Mouse (Mus musculus) 3T3-L1 (cell line): ENCODE results near the gene Usp45.

Source experiments
- DNase-seq: peaks from one replicate; pipeline ENCODE4 v3.0.0-alpha.2; 2015; ENCODE audit warnings: low read depth, low spot score

The Usp45 gene

DNA sequence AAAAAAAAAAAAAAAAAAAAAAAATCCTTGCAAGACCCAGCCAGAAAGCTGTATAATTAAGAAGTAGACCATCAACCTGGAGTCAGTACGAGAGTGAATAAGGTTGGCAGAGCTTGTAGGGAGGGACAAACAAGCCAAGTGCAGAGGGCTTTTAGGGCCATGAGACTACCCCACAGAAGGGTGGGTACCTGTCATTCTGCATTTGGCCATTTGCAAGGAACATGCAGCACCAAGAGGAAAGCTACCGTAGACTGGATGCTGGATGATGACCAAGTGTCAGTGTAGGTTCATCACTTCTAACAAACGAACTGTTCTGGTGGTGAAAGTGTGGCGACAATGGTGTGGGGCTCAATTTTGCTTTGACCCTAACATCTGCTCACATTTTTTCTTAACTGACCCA, 22.9 kb downstream of the Usp45 start:
- DNase-seq, result no peak

GRCm38 (mm10) chr4:21793631-21794030, 26.7 kb downstream of the Usp45 start:
- no peak for DNase-seq

- DNase-seq, result no peak
Measured at GRCm38 (mm10) chr4:21801013-21801412, 34.1 kb downstream of the Usp45 start.

DNA sequence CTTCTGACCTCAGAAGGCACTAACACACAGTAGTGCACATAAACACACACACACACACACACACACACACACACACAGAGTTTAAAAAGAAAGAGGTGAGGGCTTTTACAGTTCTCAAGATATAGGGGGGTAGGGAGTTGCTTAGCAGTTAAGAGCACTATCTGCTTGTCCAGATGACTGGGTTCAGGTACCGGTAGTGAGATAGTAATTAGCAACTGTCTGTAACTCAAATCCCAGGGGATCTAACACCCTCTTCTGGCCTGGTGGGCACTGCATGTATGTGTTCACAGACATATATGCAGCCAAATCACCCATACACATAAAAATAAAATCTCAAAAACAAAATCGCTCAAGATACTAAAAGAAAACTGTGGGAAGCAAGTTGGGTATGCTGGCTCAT, 34.7 kb downstream of the Usp45 start:
- no peak for DNase-seq

DNA sequence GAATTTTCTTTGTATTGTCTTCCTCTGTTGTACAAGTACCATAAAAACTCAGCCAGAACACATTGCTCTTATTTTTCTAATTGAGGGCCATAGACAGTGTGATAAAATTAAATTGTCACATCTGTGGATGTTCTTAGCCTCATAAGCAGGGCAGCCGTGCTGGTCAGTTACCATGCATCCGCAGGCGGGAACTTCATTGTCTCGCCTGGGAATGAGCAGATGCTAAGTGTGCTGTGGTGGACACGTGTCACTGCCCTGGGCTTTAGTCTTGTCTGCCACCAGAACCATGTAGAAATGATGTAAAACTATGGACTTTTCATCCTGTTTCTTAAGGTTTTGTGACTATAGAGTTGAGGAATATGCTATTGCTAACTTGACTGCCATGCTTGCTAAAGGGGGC, 40.2 kb downstream of the Usp45 start:
- no peak for DNase-seq

DNA sequence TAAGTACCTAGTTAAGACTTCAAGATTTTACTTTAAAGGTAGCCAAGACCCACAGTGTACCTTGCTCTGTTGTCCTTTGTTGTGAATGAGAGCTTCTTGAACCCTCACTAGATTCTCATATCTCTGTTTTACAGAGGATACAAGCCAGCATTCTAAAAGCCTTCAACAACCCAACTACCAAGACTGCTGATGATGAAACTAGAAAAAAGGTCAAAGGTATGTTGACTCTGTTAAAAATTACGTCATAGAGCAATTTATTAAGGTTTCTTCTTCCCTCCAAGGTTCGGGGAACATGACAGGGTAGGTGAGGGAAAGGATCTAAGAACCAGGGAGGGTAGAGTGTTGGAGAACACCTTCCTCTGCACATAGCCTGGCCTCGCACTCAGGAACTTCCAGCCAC, 43.7 kb downstream of the Usp45 start:
- no peak for DNase-seq

DNA sequence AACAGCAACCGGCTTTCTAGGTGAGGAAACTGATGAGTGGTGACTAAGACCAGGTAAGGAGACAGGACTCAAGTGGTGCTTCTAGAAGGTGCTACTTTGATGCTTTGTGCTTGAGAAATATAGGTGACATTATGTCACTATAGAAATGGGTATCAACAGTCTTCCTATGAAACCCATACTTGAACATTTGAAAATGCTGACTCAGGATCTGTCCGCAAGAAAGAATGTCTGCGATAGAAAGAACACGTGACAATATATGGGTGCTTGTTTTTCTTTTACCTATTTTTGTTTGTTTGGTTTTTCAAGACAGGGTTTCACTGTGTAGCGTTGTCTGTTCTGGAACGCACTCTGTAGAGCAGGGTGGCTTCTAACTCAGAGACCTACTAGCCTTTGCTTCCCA, 45.7 kb downstream of the Usp45 start:
- DNase-seq, result no peak

DNA sequence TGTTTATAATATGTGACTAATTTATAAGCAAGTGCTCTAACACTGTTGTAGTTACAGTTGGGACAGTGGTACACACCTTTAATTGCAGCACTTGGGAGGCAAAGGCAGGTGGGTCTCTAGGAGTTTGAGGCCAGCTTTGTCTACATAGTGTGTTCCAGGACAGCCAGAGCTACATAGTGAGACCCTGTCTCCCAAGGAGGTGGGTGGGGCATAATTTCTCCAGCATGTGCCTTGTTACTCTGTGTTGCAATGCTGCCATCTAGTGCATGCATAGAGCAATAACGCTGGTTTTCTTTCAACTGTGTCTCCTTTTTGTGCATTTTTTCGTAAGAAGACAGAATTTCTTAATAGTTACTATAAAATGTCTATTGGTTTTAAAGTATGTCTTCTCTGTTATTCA, 47.1 kb downstream of the Usp45 start:
- DNase-seq, result peak; percentile 75

GRCm38 (mm10) chr4:21826616-21827015, 59.7 kb downstream of the Usp45 start:
- no peak for DNase-seq

- DNase-seq, result no peak
Measured at GRCm38 (mm10) chr4:21832844-21833243, 65.9 kb downstream of the Usp45 start.

- DNase-seq, result peak; percentile 99
Measured at GRCm38 (mm10) chr4:21847481-21848286, 80.7 kb downstream of the Usp45 start, which contains the start of gene Pnisr. Gene Pnisr (plus strand): TSS chr4:21847583.

GRCm38 (mm10) chr4:21848287-21848630, 81.3 kb downstream of the Usp45 start:
- DNase-seq, result peak; percentile 92

GRCm38 (mm10) chr4:21857481-21857880, 90.5 kb downstream of the Usp45 start:
- DNase-seq, result no peak

GRCm38 (mm10) chr4:21865226-21865625, 98.3 kb downstream of the Usp45 start:
- DNase-seq, result no peak

DNA sequence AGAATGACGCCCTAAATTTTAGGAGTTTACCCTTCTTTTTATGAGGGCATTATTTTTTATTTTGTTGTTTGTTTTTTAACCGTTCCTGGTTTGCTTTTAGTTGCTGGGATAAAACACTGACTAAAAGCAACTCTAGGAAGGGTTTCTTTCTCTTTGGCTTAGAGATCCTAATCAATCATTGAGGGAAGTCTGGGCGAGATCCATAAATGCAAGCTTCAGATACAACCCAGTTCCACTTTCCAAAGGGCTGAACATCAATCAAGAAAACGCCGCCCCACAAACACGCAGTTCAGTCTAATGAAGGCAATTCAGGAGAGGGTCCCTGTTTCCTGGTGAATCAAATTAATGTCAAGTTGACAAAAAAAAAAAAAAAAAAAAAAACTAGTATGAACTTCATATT, 111.8 kb downstream of the Usp45 start:
- DNase-seq, result peak; percentile 34

- peak; percentile 86 for DNase-seq
Measured at GRCm38 (mm10) chr4:21879565-21880220, 112.7 kb downstream of the Usp45 start, which contains the start of gene Coq3. Gene Coq3 (plus strand): TSS chr4:21879673.

- no peak for DNase-seq
Measured at GRCm38 (mm10) chr4:21882806-21883205, 115.8 kb downstream of the Usp45 start.

- DNase-seq, result no peak
Measured at GRCm38 (mm10) chr4:21885831-21886230, 118.9 kb downstream of the Usp45 start.
